Mouse (Mus musculus): ENCODE results near the gene Ankk1.

DNA sequence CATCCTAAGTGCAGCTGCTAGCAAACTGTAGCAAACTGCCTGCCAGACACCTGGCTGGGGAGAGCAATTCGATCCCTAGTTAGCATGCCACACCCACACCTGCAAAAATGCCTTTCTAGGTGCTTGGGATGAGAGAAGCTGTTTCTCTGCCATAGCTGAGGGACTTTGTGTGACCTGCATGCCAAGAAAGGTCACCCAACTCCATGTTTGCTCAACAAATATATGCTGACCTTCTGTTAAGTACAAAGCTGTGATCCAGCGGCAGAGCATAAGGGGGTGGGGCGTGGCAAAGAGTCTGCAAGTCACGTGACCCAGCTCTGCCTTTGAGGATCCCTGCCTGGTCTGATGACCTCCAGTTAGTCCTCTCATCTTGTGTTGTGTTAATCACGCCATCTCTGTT, 61.1 kb downstream of the Ankk1 start:
- no peak for TF ChIP-seq CTCF (IDR thresholded peaks at IDR 0.05; ENCODE audit: control insufficient read depth, insufficient read depth, insufficient read length)
- no peak for TF ChIP-seq FOSL1 (IDR thresholded peaks at IDR 0.05; ENCODE audit: insufficient read depth, low read length, poor library complexity, severe bottlenecking)
- no peak for TF ChIP-seq USF1 (IDR thresholded peaks at IDR 0.05; ENCODE audit: low read depth)
- no peak for TF ChIP-seq CEBPB (IDR thresholded peaks at IDR 0.05; ENCODE audit: low read depth)
- TF ChIP-seq MAX (IDR thresholded peaks at IDR 0.05) = no peak
- TF ChIP-seq MYOD1 (IDR thresholded peaks at IDR 0.05; ENCODE audit: control insufficient read depth, insufficient read length, low read depth) = no peak

All from C2C12 (cell line).